Mouse (Mus musculus) small intestine, adult 2 months (tissue): ENCODE results near the gene Cpn2. TPM values are rescaled to one million over a fixed set of nuclear protein-coding genes. Genes with fewer than 3 reads are reported as not detected.
A peak's percentile ranks its signal among the peaks of the same experiment; 100 is the strongest.

ENCODE experiments used
- H3K27ac ChIP-seq: fragments of 200-500 bp; 2 replicates; pipeline ENCODE4 v1.5.1; 2012; ENCODE audit warnings: low read depth, low read length, control low read depth, inconsistent platforms; ENCODE audit not compliant: insufficient read depth
- H3K27me3 ChIP-seq: fragments of 200-500 bp; 2 replicates; pipeline ENCODE4 v1.6.1; 2012; ENCODE audit warnings: mild to moderate bottlenecking, moderate library complexity, low read length, inconsistent platforms; ENCODE audit not compliant: control insufficient read depth, insufficient read depth
- H3K36me3 ChIP-seq: fragments of 200-500 bp; 2 replicates; pipeline ENCODE4 v1.6.1; 2012; ENCODE audit warnings: mild to moderate bottlenecking, low read length, control low read depth, inconsistent platforms; ENCODE audit not compliant: control insufficient read depth, insufficient read depth
- H3K4me1 ChIP-seq: fragments of 200-500 bp; 2 replicates; pipeline ENCODE4 v1.6.1; 2012; ENCODE audit warnings: low read length, inconsistent platforms, mixed read lengths; ENCODE audit not compliant: control insufficient read depth, insufficient read depth, insufficient read length
- H3K4me3 ChIP-seq: fragments of 200-500 bp; 2 replicates; pipeline ENCODE4 v1.5.1; 2012; ENCODE audit warnings: low read depth, mild to moderate bottlenecking, control low read depth, inconsistent platforms, low read length, moderate library complexity
- CTCF ChIP-seq: fragments of 200-500 bp; IDR thresholded peaks from 2 replicates; pipeline ENCODE4 v1.5.1; 2012; ENCODE audit warnings: low read depth, mild to moderate bottlenecking, control low read depth, inconsistent platforms, low read length, moderate library complexity, mixed read lengths; ENCODE audit not compliant: insufficient replicate concordance, insufficient read length; ENCODE audit errors: extremely low read depth
- POLR2A ChIP-seq: fragments of 200-500 bp; IDR thresholded peaks from 2 replicates; pipeline ENCODE4 v1.6.1; 2012; ENCODE audit warnings: low read depth, mild to moderate bottlenecking, control low read depth, inconsistent platforms, low read length, moderate library complexity
- WGBS: fragments of 180-500 bp; shearing (Covaris S2); methylation state at CpG from one replicate; pipeline ENCODE4 v1.1.7; 2018; 5-methylcytosine and 5-hydroxymethylcytosine counted together
- polyA plus RNA-seq: library from polyadenylated mRNA; depleted of rRNA; stranded (reverse); fragments of >200 nt; gene quantifications from 2 replicates; pipeline ENCODE4 v1.2.3, GENCODE M21; 2012; rRNA removed

Gene Cpn2
- polyA plus RNA-seq, result 0.06 and 2.2 TPM in 2 replicates

DNA sequence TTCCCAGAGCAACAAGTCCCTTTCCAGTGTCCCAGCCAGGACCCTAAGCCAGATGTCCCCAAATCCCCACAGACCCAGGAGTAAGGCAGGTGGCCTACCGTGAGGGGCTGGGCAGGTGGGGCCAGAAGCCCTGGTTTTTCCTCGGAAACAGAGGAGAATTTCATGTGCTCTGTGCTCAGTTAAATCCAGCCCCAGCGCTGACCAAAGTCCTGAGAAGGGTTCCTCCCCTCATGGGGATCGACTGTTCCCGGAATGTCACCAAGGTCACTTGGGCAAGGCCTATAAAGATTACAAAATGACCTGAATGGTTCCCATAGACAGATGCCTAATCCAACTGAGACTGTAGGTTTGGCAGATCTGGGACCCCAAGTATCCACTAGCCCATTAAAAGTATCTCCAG lies at the start of gene Cpn2:
Cpn2 (minus strand) TSS at position 141 of the 400 bp plus-strand sequence.
- 33% methylated on average over 5 of the region's 5 CpGs for WGBS
- H3K4me3 ChIP-seq, result no peak within 1 kb of the TSS

DNA sequence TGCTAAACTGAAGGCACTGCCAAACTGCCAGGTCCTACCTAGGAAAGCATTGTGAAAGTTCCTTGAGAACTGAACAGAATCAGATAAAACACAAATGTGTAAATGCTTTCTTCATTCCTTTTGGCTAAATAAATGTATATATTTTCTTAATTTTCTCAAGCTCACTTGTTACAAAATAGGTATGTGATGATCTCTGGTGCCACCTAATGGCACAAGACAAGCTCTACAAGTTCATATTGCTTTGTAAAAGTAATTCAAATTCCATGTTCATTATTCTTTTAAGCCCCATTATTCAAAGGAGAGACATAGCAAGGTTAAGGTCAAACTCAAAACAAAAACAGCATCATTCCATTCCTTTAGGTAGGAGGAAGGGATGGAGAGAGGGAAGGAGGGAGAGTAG lies 46.9 kb upstream of the Cpn2 start:
- peaks cover 24% of the 10 kb centered on the region for H3K36me3 ChIP-seq
- TF ChIP-seq POLR2A, result no peak
- no peak for TF ChIP-seq CTCF
- H3K27me3 ChIP-seq, result 0 out of 2 replicates have a peak, but pooled peaks cover 3% of the 10 kb centered on the region
- H3K4me3 ChIP-seq, result no peak overlapping the region
- H3K27ac ChIP-seq, result no peak overlapping the region
- H3K4me1 ChIP-seq, result peaks cover 5% of the 10 kb centered on the region

More for the DNA sequence above, at the start of gene Cpn2:
- no peak for TF ChIP-seq POLR2A
- no peak for TF ChIP-seq CTCF
- Histone ChIP-seq H3K27ac (no peak within 1 kb of the TSS), H3K36me3 (no peaks in the 10 kb centered on the region), H3K27me3 (no peaks in the 10 kb centered on the region), H3K4me1 (no peaks in the 10 kb centered on the region)

DNA sequence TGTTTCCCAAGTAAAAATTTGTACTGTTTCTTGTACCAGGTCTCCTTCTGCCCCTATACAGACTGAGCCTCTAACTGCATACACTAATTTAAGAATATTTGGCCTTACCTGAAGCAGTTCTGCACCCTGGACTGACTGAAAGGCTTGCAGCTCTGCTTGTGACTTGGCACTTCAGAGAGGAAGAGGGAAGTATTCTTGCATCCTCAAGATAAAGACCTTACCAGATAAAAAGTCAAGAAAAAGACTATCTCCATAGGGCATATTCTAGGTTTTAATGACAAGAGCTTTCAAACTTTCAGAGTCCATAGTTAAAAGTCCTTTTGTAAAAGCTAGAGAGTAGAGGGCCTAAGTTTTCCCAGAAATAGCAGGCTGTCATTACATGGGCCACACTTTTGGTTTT lies 43.3 kb upstream of the Cpn2 start, which contains the start of gene Gp5:
Gp5 (minus strand) TSS at position 133 of the 400 bp plus-strand sequence.
- peaks cover 8% of the 10 kb centered on the region for H3K4me1 ChIP-seq
- H3K4me3 ChIP-seq, result peak within 1 kb of the TSS; percentile 74
- H3K27me3 ChIP-seq, result peaks cover 6% of the 10 kb centered on the region; the same call in 1 of the 2 replicates
- H3K27ac ChIP-seq, result no peak within 1 kb of the TSS
- H3K36me3 ChIP-seq, result peaks cover 10% of the 10 kb centered on the region
- no peak for TF ChIP-seq POLR2A
- TF ChIP-seq CTCF, result no peak

DNA sequence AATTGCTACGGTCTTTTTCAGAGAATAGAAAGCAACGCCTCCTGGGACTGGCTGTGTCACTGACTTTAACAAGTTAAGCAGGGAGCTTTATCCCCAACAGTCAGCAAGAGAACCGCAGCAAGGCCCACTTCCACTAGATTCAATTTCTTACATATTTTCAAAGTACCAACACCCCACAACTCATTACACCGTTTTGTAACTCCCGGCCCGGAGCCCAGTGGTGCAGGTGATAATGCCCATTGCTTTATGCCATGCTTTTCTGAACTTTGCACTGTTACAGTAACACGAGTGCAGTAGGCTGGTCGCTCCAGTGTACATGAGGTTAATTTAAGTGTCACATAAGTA lies 42.8 kb upstream of the Cpn2 start:
- Histone ChIP-seq H3K27me3 (peaks cover 6% of the 10 kb centered on the region; the same call in 1 of the 2 replicates), H3K27ac (no peak overlapping the region), H3K4me3 (no peak overlapping the region), H3K4me1 (peaks cover 8% of the 10 kb centered on the region), H3K36me3 (peaks cover 7% of the 10 kb centered on the region)
- no peak for TF ChIP-seq CTCF
- TF ChIP-seq POLR2A, result no peak
- 36% methylated on average over 8 of the region's 8 CpGs for WGBS

- peaks cover 3% of the 10 kb centered on the region for H3K36me3 ChIP-seq
- 4% methylated on average over 34 of the region's 34 CpGs for WGBS
- no peak overlapping the region for H3K27ac ChIP-seq
- H3K4me3 ChIP-seq, result peak overlapping the region; percentile 74
- TF ChIP-seq POLR2A (no peak), CTCF (no peak)
- H3K27me3 ChIP-seq, result peaks cover 6% of the 10 kb centered on the region; the same call in 1 of the 2 replicates
- H3K4me1 ChIP-seq, result peaks cover 8% of the 10 kb centered on the region
These were observed 42.3 kb upstream of the Cpn2 start for GRCm38 (mm10) chr16:30309395-30310170.

DNA sequence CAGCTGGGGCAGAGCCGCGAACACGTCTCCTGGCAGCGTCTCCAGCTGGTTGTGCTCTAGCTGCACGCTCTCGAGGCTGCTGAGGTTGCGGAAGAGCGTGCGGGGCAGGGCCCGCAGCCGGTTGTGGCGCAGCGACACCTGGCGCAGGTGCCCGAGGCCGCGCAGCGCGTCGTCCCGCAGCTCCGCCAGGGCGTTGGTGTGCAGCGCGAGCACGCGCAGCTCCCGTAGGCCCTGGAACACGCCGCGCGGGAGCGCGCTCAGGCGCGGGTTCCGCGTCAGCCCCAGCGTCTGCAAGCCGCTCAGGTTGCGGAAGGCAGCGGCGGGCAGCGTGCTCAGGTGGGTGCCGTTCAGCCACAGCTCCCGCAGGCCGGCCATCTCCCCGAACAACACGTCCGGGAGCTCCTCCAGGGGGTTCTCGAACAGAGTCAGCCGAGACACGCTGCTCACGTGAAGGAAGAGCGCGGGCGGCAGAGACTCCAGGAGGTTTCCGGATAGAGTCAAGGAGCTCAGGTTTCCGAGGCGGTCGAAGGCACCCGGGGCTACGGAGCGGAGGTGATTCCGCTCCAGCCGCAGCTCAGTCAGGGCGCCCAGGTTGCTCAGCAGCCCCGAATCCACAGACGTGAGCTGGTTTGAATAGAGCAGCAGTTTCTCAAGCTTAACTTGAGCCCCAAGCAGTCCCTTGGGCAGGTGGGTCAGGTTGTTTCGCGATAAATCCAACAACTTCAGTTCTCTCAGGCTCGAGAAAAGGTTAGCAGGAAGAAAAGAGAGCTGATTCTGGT lies 41.5 kb upstream of the Cpn2 start:
- H3K4me1 ChIP-seq, result peaks cover 8% of the 10 kb centered on the region
- no peak overlapping the region for H3K27ac ChIP-seq
- H3K36me3 ChIP-seq, result 0 out of 2 replicates have a peak, but pooled peaks cover 2% of the 10 kb centered on the region
- TF ChIP-seq POLR2A, result 0 out of 2 replicates have a peak, but pooled peaks have one; percentile 21
- no peak for TF ChIP-seq CTCF
- peak overlapping the region; percentile 74 for H3K4me3 ChIP-seq
- peaks cover 6% of the 10 kb centered on the region; the same call in 1 of the 2 replicates for H3K27me3 ChIP-seq
- 1% methylated on average over 72 of the region's 72 CpGs for whole genome bisulfite sequencing

- Histone ChIP-seq H3K4me1 (peaks cover 8% of the 10 kb centered on the region), H3K27me3 (peaks cover 6% of the 10 kb centered on the region; the same call in 1 of the 2 replicates), H3K4me3 (peak overlapping the region; percentile 74), H3K27ac (no peak overlapping the region), H3K36me3 (0 out of 2 replicates have a peak, but pooled peaks cover 2% of the 10 kb centered on the region)
- TF ChIP-seq CTCF (no peak), POLR2A (no peak)
- WGBS, result 20% methylated on average over 29 of the region's 29 CpGs
These were observed 40.8 kb upstream of the Cpn2 start for GRCm38 (mm10) chr16:30307961-30308615.
